Mouse (Mus musculus) macrophage (primary cell): Measurements from ENCODE around the gene Amdhd1. TPM values are rescaled to one million over a fixed set of nuclear protein-coding genes. Genes with fewer than 3 reads are reported as not detected.

Source experiments
- polyA plus RNA-seq: library from polyadenylated mRNA; stranded (reverse); fragments of 250-400 nt; gene quantifications from 3 replicates; pipeline ENCODE4 v1.2.4, GENCODE M21; 2018; ENCODE audit warnings: inconsistent platforms

The Amdhd1 gene
- polyA plus RNA-seq, 1 experiment from 2014 or later, result 0.07 TPM

Other genes with a start within 250 kb of the Amdhd1 start
- gene Elk3, start 228.9 kb downstream of the Amdhd1 start, polyA plus RNA-seq, result 22.5 to 61.1 TPM (median 23.9 TPM) in 3 replicates
- gene Lta4h, start 86.6 kb downstream of the Amdhd1 start, polyA plus RNA-seq, result 45.6 to 60.4 TPM (median 53.7 TPM) in 3 replicates
- gene Hal, start 51.3 kb downstream of the Amdhd1 start, polyA plus RNA-seq, result 0.50 to 0.55 TPM (median 0.52 TPM) in 3 replicates
- not detected in 3 replicates for gene Ccdc38, start 599 bp upstream of the Amdhd1 start, polyA plus RNA-seq
- gene Snrpf, start 49.7 kb upstream of the Amdhd1 start, polyA plus RNA-seq, result 27.2 to 63.4 TPM (median 40.4 TPM) in 3 replicates
- 0.04 to 0.09 TPM in 2 of 3 replicates, not detected in the other for gene Ntn4, start 100.6 kb upstream of the Amdhd1 start, polyA plus RNA-seq